ENCODE assay signal across 12 mouse cellular contexts in genomic region chr4:57249108-57249507, GRCm38 (mm10). TPM values are rescaled to one million over a fixed set of nuclear protein-coding genes. Genes with fewer than 3 reads are reported as not detected.
DNase-seq lines count a peak whose midpoint lies in the region; ATAC-seq and TF ChIP-seq lines count a peak whose summit lies in the region.
"Had no signal": no experiment of that assay in that cellular context is flagged by ENCODE, and none has a peak within 500 bp of the region (broad histone marks: within the 10 kb centered on the region; RNA-seq: fewer than 3 reads in every experiment).

No protein-coding gene starts in this region.

- no peak for TF ChIP-seq POLR2A in heart, adult 2 months (IDR thresholded peaks at IDR 0.05; ENCODE audit: insufficient read depth, low read depth, low read length)

- no peaks in the 10 kb centered on the region for H3K27me3 ChIP-seq in heart, adult 2 months (ENCODE audit: control insufficient read depth, insufficient read depth, low read length)
- H3K27me3 ChIP-seq in neural tube, embryonic 15.5 days (replicated peaks) = no peaks in the 10 kb centered on the region
- H3K27me3 ChIP-seq in limb, embryonic 12.5 days = no peaks in the 10 kb centered on the region
- no peaks in the 10 kb centered on the region for H3K27me3 ChIP-seq in forebrain, embryonic 12.5 days
- H3K27me3 ChIP-seq: liver, embryonic 15.5 days had no signal

- H3K36me3 ChIP-seq in heart, adult 2 months (ENCODE audit: control insufficient read depth, insufficient read depth, low read length) = no peaks in the 10 kb centered on the region
- H3K36me3 ChIP-seq in neural tube, embryonic 15.5 days = no peaks in the 10 kb centered on the region
- no peaks in the 10 kb centered on the region for H3K36me3 ChIP-seq in limb, embryonic 12.5 days
- no peaks in the 10 kb centered on the region for H3K36me3 ChIP-seq in forebrain, embryonic 12.5 days (replicated peaks)
- H3K36me3 ChIP-seq: liver, embryonic 15.5 days had no signal

- peak overlapping the region; percentile 69 for H3K27ac ChIP-seq in heart, adult 2 months
- no peak overlapping the region for H3K27ac ChIP-seq in neural tube, embryonic 15.5 days (replicated peaks)
- 0 out of 2 replicates have a peak overlapping the region, but pooled peaks have one; percentile 25 for H3K27ac ChIP-seq in limb, embryonic 12.5 days
- H3K27ac ChIP-seq in forebrain, embryonic 12.5 days = no peak overlapping the region
- H3K27ac ChIP-seq: liver, embryonic 15.5 days had no signal

- TF ChIP-seq CTCF in heart, adult 2 months (IDR thresholded peaks at IDR 0.05) = no peak

- no peak overlapping the region for H3K4me2 ChIP-seq in neural tube, embryonic 15.5 days
- peak overlapping the region; percentile 13; the same call in 1 of the 2 replicates for H3K4me2 ChIP-seq in limb, embryonic 12.5 days
- no peak overlapping the region for H3K4me2 ChIP-seq in forebrain, embryonic 12.5 days
- H3K4me2 ChIP-seq: liver, embryonic 15.5 days had no signal

- peak in 1 of 2 experiments; percentile 41 for DNase-seq in heart, adult 2 months
- DNase-seq in heart, adult 8-10 months (ENCODE audit: low spot score) = no peak
- DNase-seq in neural tube, embryonic 10.5 days (ENCODE audit: extremely low spot score, low spot score) = peak; percentile 25
- no peak for DNase-seq in cerebellum, postnatal 36 days
- DNase-seq: forebrain, postnatal 0 days; lung, postnatal 36 days had no signal

- intact Hi-C loops in heart, adult 2 months (cut with DNase I) = loop anchor here (10.0 kb wide), 1 partner anchor 56 kb away; the partner anchor contains the start of gene Ptpn3

- ATAC-seq in neural tube, embryonic 15.5 days (ENCODE audit: low FRiP score) = no peak
- ATAC-seq in limb, embryonic 12.5 days (ENCODE audit: insufficient number of reproducible peaks, insufficient read depth, low FRiP score, low TSS enrichment, low read depth) = 0 out of 2 replicates have a peak, but pooled peaks have one; percentile 26
- no peak for ATAC-seq in forebrain, embryonic 12.5 days (ENCODE audit: low FRiP score)
- ATAC-seq in erythroblast, adult 5-6 weeks (replicated peaks; ENCODE audit: low FRiP score, poor library complexity, severe bottlenecking) = no peak
- ATAC-seq: forebrain, postnatal 0 days had no signal

- H3K4me1 ChIP-seq in heart, adult 2 months (ENCODE audit: control insufficient read depth, insufficient read depth, low read length) = peaks cover 2% of the 10 kb centered on the region; the same call in 1 of the 2 replicates
- peaks cover 7% of the 10 kb centered on the region; the same call in 1 of the 2 replicates for H3K4me1 ChIP-seq in neural tube, embryonic 15.5 days
- H3K4me1 ChIP-seq in limb, embryonic 12.5 days (replicated peaks) = peaks cover 21% of the 10 kb centered on the region
- no peaks in the 10 kb centered on the region for H3K4me1 ChIP-seq in forebrain, embryonic 12.5 days
- H3K4me1 ChIP-seq: liver, embryonic 15.5 days had no signal

- peak overlapping the region; percentile 31; the same call in 1 of the 2 replicates for H3K9ac ChIP-seq in heart, adult 2 months (ENCODE audit: low read depth, low read length)
- H3K9ac ChIP-seq in neural tube, embryonic 15.5 days (replicated peaks) = no peak overlapping the region
- no peak overlapping the region; the same call in 1 of the 2 replicates for H3K9ac ChIP-seq in limb, embryonic 12.5 days (replicated peaks)
- H3K9ac ChIP-seq in forebrain, embryonic 12.5 days = no peak overlapping the region
- H3K9ac ChIP-seq: forebrain, postnatal 0 days; liver, embryonic 15.5 days had no signal

- no peak for TF ChIP-seq EP300 in heart, adult 2 months (IDR thresholded peaks at IDR 0.05; ENCODE audit: insufficient read depth, low read depth, low read length)

- WGBS in heart, adult 2 months = 53% methylated on average over 8 of the region's 8 CpGs
- WGBS in neural tube, embryonic 15.5 days = 12% methylated on average over 8 of the region's 8 CpGs
- WGBS in limb, embryonic 12.5 days = 5% methylated on average over 8 of the region's 8 CpGs
- 66% methylated on average over 8 of the region's 8 CpGs for WGBS in forebrain, embryonic 12.5 days

- H3K79me2 ChIP-seq in heart, adult 2 months (replicated peaks; ENCODE audit: control insufficient read depth, insufficient read depth, low read length) = no peaks in the 10 kb centered on the region

- H3K4me3 ChIP-seq in heart, adult 2 months = no peak overlapping the region
- no peak overlapping the region for H3K4me3 ChIP-seq in neural tube, embryonic 15.5 days (replicated peaks)
- no peak overlapping the region for H3K4me3 ChIP-seq in limb, embryonic 12.5 days (replicated peaks)
- H3K4me3 ChIP-seq in forebrain, embryonic 12.5 days (replicated peaks) = no peak overlapping the region
- H3K4me3 ChIP-seq: erythroblast, embryonic 14.5 days; liver, embryonic 15.5 days had no signal

- H3K9me3 ChIP-seq in neural tube, embryonic 15.5 days (replicated peaks) = no peaks in the 10 kb centered on the region
- no peaks in the 10 kb centered on the region for H3K9me3 ChIP-seq in limb, embryonic 12.5 days
- H3K9me3 ChIP-seq in forebrain, embryonic 12.5 days = no peaks in the 10 kb centered on the region
- H3K9me3 ChIP-seq: liver, embryonic 15.5 days had no signal

RNA-seq across cellular contexts. Expression of gene Ptpn3, which starts 52.5 kb away (rescaled TPM):
- 10 to 100 TPM; 32.4 to 41.5 TPM for total RNA-seq in heart, adult 2 months (2021)
- 10.7 and 23.3 TPM in 2 replicates for polyA plus RNA-seq in heart, adult 2 months (2012; rRNA removed)
- total RNA-seq in heart, adult 8-10 months (2022) = 10 to 100 TPM; 37.5 to 55.7 (median 44.6) TPM
- 3.9 and 5.0 TPM in 2 replicates for polyA plus RNA-seq in neural tube, embryonic 15.5 days (2015; fragmentation: Nextera tagmentation; extraction: Ambion mirVana)
- polyA plus RNA-seq in limb, embryonic 12.5 days (2016; fragmentation: Nextera tagmentation; extraction: Ambion mirVana) = 1.8 and 2.9 TPM in 2 replicates
- 1.7 and 2.4 TPM in 2 replicates for polyA plus RNA-seq in forebrain, embryonic 12.5 days (2016; fragmentation: Nextera tagmentation; extraction: Ambion mirVana)
- total RNA-seq in erythroblast, adult 5-6 weeks (2015; ENCODE audit: low replicate concordance) = 0.42 TPM in 1 of 2 replicates, not detected in the other
- 0.17 TPM in 1 of 2 replicates, not detected in the other for total RNA-seq in erythroblast, adult 5-6 weeks (2017; ENCODE audit: low replicate concordance)
- polyA plus RNA-seq: erythroblast, embryonic 14.5 days had no signal

Comparison
In these comparisons a context has a peak if more than half of its experiments do, and no peak if none do; other contexts are left out.
1. H3K27ac ChIP-seq: peak in heart, adult 2 months (single experiment) and limb, embryonic 12.5 days (single experiment); none in neural tube, embryonic 15.5 days (single experiment) and forebrain, embryonic 12.5 days (single experiment).